Mouse (Mus musculus) fat pad, adult 2 months (tissue): ENCODE measurements at regions not wholly inside any gene's neighbourhood (a gene's known extent, or its start where the extent isn't known, plus 50 kb on each side); places are given as distances from the start of the nearest gene placed in this dataset.
A peak's percentile ranks its signal among the peaks of the same experiment; 100 is the strongest.

ENCODE experiments used
- DNase-seq: peaks from one replicate; pipeline ENCODE4 v3.0.0-alpha.2; 2011; ENCODE audit warnings: low read depth, low spot score; ENCODE audit errors: extremely low read depth

DNA sequence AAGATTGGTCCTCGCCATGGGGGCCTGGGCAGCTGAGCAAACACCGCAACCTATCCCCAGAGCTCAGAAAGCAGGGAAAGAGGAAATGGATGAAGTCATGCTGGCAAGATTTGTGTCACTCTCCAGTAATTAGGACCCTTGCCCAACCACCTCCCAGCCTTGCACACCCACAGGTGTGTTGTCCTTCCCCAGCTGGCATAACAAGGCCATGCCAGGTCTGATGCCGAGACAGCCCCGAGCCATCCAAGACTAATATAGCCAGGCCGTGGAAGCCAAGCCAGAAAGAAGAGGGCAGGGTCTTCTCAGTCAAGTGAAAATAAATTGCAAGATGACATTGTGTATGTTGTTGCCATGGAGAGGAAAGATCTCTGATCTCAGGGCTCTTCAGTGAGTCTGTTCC lies 164.3 kb downstream of the Snx19 start:
- peak; percentile 14 for DNase-seq

DNA sequence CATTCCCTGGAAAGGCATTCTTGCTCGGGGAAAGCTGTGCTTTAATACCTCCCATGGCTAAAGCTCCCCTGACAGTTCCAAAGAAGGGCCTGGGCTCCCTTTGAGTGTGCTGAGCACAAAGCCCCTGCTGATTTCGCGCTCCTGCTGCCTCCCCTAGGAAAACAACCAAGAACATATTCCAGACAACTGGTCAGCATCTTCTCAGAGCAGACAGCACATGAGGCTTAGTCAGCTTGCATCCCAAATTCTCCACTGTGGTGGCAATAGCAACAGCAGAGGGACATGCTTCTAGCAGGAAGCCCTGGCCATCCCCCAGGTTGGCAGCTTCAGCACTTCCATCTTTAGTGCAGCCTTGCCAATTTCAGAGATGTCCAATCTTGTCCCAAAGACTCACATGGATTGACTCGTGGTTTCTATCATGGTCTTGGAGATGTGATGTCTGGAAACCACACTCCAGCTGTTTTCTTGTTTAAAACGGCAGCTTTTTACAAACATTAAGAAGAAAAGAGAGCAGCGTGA lies 163.8 kb downstream of the Snx19 start:
- DNase-seq: no peak

DNA sequence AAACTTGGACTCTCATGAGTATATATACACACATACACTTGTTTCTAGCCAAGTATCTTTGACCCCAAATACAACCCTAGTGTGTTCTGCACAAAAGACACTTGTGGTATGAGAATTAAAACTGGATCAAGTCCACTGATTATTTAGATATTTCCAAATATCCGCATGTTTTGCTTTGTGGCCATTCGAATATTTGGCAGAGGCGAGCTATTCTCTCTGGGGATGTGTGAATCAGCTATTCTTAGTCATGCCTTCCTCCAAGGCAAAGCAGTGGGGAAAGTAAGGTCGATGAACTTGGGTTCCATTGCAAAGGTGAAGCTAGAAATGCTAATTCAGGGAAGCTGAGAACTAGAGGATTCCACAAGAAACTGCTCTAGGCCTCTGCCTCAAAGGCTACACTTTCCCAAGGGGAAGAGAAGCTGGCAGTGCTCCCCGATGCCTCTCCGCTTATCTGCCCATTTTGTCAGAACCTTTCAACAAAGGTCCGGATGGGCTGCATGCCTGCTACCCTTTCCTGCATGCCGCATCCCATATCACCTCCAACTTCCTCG lies 154.4 kb downstream of the Snx19 start:
- no peak for DNase-seq

DNA sequence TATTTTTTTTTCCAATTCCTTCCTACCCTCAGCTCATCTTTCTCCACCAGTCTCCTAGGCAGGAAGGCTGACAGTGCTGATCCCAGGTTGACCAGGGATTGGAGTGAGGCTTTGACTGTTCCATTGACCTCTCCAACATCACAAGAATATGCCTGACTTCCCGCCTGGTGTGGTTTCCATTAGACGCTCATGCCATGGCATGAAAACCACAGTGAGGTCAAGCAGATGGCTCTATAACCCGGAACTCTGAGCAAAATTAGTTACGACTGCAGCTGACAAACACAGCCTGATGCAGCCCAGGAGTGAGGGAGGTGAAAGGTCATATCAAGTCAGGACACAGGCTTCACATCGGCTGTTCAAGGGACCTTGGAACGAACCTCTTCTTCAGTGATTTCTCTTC lies 153.6 kb downstream of the Snx19 start:
- no peak for DNase-seq

DNA sequence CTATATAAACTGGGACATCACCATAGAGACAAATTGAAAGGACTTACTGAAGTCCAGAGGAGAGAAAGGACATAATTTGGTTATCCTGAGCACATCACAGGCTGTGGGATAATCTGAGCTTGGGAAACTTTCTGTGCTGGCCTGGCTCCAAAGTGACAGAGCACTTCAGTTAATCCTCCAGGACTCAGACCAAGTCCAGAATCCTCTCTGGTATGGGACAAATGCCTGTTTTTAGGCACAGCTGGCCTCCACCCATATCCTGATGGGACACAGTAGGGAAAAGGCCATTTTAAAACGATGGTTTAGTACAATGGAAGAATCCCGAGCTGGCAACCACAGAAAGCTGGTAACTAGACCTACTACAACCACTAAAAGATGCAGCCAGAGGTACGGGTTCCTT lies 151.3 kb downstream of the Snx19 start:
- no peak for DNase-seq

- DNase-seq: no peak
Observed at GRCm38 (mm10) chr9:30577243-30577642, 150.3 kb downstream of the Snx19 start.

DNA sequence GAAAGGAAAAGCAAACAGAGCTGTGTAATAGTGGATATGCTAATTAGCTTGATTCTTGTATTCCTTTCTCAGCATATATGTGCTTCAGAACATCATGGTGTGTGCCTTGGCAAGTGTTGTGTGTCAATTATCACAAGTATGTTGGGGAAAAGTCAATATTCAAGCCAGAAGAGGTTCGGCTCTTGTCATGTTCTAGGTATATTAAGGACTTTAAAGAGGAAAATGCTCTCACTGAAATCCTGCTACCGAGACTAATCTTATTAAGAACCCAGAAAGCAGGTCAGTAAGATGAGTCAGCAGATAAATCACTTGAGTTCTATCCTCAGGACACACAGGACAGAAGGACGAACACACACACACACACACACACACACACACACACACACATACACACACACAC lies 148.6 kb downstream of the Snx19 start:
- DNase-seq: no peak

DNA sequence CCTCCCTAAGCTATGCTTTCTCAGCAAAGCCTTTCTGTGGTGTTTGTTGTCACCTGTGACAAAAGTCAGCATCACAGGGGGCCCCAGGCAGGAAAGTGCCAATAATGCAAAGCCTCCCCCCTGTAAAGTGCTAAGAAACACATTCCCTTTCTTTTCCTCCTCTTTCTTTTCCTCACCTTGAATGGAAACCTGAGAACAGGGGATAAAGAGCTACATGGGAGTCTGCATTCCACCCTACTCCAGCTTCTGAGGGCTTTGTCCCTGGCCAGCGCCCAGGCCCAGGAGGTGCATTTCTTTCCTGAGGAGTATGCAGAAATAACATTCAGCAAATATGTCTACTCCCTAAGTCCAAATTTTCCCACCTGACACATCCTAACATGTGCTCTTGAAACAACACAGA lies 146.4 kb downstream of the Snx19 start:
- no peak for DNase-seq

DNA sequence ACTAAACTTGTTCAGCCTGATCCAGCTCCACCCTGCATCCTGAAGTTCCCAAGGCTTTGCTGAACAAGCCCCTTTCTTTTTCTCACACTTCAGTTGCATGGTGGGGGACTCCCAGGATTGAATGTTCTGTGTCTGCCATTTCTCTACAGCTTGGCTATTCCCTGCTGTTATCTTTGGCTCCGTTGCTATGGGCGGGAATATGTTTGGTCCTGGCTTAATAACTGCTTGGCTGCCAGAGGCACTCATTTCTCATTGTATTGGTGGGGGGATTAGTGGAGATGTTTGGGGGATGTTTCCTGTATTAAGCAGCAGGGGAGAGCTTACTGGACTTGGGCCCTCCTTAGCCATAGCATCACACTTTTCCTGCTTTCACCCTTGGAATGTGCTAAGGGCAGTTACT lies 144.1 kb downstream of the Snx19 start:
- DNase-seq: no peak

DNA sequence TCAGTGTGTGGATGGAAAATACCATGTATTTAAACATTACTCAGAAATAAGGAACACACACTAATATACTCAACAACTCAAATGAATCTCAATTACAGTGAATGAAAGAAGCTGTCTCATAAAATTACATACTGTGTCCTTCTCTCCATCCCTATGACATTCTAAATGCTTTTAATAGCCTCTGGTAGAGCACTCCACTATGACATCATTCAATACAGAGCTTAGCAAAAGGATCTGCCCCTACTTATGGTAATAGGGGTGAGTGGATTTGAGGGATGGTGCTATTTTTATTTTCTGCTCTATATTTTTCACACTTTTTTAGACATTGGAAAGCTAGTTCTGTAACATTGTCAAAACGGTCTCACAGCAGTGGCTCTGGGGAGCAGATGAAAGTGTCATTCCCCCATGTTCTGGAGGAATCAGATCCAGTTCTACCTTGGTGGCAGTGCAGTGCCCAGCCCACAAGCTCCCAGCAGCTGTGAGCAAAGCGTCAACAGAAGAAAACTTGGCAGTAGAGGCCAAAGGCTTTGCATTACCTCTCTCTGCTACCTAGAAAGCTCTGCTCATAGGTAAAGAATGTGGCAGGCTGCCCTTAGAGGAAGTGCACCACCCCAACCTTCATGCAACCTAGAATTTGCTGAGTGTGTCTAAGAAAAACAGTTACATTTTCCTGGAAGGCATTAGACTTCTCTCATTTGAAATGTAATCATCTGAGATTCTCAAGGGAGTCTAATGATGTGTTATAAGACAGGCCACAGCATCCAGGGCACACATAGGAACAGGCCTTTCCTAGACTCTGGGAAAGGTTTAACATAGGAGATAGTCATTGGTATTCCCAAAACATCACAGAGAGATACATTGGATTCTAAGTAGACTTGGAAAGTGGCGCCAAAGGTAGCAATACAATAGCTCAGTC lies 138.1 kb downstream of the Snx19 start:
- no peak for DNase-seq

DNA sequence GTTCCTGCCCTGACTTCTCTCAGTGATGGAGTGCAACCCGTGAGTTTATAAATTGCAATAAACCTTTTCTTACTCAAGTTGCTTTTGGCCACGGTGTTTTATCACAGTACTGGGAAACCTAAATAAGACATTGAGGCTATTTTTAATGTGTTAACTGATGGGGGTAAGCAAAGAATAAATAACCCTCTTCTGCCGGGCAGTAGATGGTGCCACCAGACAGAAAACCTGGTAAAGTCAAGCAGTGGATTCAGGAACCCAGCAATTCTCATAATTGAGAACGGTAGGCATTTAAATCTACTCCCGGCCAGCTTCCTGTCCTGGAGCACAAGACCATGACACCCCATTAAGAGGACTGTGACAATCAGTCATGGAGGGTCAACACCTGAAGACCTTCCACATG lies 136.5 kb downstream of the Snx19 start:
- DNase-seq: no peak

GRCm38 (mm10) chr9:30554908-30555307 lies 128.0 kb downstream of the Snx19 start:
- no peak for DNase-seq

DNA sequence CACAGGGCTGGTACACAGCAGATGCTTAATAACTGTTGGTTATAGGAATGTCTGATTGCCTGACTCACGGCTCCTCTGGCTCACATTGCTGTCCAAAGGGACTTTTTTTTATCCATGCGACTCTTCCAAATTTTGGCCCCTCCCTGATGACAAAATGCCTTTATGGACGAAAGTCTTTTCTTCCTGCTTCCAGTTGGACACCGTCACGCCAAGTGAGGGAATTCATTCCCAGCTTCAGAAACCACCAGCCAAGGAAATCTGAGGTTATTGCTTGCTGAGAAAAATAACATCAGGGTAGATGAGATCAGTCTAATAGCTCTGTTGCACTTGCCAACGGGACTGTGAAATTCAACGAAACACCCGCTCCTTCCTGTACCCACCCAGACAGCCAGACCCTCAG lies 125.8 kb downstream of the Snx19 start:
- DNase-seq: no peak

DNA sequence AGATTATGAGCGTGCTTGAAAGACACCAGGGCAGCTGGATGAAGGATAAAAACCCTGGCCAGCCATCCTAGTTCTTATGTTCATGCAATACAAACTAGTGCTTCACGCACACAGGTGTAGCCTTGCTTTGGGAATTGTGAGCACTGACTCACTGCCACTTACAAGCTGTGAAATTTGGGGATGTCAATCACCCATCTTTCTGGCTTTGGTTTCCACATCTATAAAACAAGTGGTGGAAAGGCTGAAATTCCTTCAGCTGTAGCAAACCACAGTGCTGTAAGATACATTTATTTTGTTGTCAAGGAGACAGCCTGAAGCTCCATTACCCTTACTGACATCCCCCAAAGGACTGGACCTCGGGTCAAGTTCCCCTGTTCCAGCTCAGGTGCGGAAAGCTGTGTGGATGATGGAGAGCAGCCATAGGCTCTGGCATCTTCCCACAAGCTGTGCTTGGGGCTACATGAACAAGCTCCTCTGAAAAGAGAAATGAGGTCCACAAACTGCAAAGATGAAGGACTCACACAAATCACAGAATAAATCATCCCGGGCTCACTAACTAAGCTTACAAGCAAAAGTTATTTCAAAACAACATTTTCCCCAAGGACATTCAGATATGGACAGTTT lies 123.1 kb downstream of the Snx19 start:
- no peak for DNase-seq

- DNase-seq: peak; percentile 69
Observed at GRCm38 (mm10) chr9:30539858-30540257, 113.0 kb downstream of the Snx19 start.

GRCm38 (mm10) chr9:30536508-30537100 lies 109.7 kb downstream of the Snx19 start:
- no peak for DNase-seq

GRCm38 (mm10) chr9:30534961-30535360 lies 108.1 kb downstream of the Snx19 start:
- no peak for DNase-seq

DNA sequence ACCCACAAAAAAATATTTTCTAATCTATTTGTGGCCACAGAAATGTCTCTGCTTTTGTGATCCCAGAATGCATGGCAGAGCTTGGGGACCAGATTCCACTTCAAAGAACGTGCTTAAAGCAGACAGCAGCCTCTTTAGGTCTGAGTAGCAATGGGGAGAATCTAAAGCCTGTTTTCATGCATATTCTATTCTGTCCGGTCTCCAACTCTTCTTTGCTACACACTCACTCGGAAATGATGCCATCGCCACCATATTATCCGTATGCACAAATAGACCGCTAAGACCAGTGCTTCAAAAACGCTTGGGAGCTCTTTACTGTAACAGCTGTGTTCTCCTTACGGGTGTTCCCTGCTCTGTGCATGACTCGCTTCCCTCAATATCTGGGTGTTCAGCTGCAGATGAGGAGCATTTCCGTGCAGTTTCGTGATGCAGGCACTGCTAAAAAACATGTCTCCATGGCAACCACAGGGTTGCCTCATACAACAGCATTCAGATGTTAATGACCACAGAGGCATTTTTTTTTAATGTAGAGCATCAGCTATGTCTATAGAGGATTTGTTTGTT lies 107.0 kb downstream of the Snx19 start:
- no peak for DNase-seq

DNA sequence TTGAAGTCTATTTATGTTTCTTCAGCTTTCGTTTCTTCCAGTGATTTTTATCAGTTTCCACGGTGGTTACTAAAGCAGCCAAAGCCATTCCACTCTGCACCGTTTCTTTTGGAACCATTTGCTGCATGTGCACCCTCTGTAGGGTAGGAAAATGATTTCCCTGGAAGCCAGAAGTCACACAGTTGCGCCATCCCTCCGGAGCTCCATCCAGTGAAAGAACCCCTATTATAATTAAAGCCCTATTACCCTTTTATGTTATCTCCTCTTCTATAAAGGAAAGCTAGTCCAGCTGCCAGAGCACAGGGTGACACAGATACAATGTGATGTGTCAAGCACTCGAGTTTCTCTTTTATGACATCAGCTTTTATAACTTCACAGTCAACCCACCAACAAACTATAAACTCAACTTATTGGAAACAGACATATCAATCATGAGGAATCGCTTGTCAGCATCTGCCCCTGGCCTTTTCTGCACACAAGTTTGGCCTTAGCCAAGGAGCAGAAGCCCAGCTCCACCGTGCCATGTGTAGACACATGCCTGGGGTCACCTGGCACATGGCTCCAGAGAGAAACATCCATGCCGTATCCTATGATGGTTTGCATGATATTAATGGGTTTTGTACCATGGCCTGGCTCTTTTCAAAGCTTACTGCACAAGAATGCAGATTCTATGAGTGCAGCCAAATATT lies 106.3 kb downstream of the Snx19 start:
- DNase-seq: no peak

GRCm38 (mm10) chr9:30525086-30525485 lies 98.2 kb downstream of the Snx19 start:
- no peak for DNase-seq
